Mouse (Mus musculus) embryo, embryonic 10 days (tissue): ENCODE results near the gene Zfp619.
"Not testable (repeated sequence)": the region's sequence is repeated elsewhere in the genome, so short reads cannot be mapped to it uniquely, and the experiment has no call there.

Experiments
- DNase-seq: peaks from one replicate; pipeline ENCODE4 v3.0.0-alpha.2; 2015; ENCODE audit warnings: low spot score

The Zfp619 gene

GRCm38 (mm10) chr7:39589044-39589443, 71.5 kb downstream of the Zfp619 start:
- DNase-seq = not testable (repeated sequence)
